ENCODE assay signal across 9 mouse cellular contexts in genomic region chr17:80168425-80169182, GRCm38 (mm10). TPM values are rescaled to one million over a fixed set of nuclear protein-coding genes. Genes with fewer than 3 reads are reported as not detected.
DNase-seq lines count a peak whose midpoint lies in the region; ATAC-seq and TF ChIP-seq lines count a peak whose summit lies in the region.
"Had no signal": no experiment of that assay in that cellular context is flagged by ENCODE, and none has a peak within 500 bp of the region (broad histone marks: within the 10 kb centered on the region; RNA-seq: fewer than 3 reads in every experiment).

No protein-coding gene starts in this region.

- H3K4me2 ChIP-seq in lung, embryonic 14.5 days = peak overlapping the region; percentile 49
- H3K4me2 ChIP-seq in embryonic facial prominence, embryonic 11.5 days (ENCODE audit: low read depth, low read length) = peak overlapping the region; percentile 33
- peak overlapping the region; percentile 41 for H3K4me2 ChIP-seq in stomach, postnatal 0 days (replicated peaks; ENCODE audit: low read depth)
- H3K4me2 ChIP-seq: liver, embryonic 15.5 days had no signal

- no peaks in the 10 kb centered on the region for H3K36me3 ChIP-seq in lung, embryonic 14.5 days (ENCODE audit: insufficient read depth)
- no peaks in the 10 kb centered on the region for H3K36me3 ChIP-seq in embryonic facial prominence, embryonic 11.5 days (replicated peaks; ENCODE audit: control insufficient read depth, insufficient read depth, low read depth, low read length)
- no peaks in the 10 kb centered on the region for H3K36me3 ChIP-seq in midbrain, embryonic 10.5 days
- H3K36me3 ChIP-seq in stomach, postnatal 0 days (ENCODE audit: control insufficient read depth, insufficient read depth, low read length) = no peaks in the 10 kb centered on the region
- H3K36me3 ChIP-seq: liver, embryonic 15.5 days had no signal

- ATAC-seq in lung, embryonic 14.5 days (ENCODE audit: insufficient read depth) = peak; percentile 80
- ATAC-seq in embryonic facial prominence, embryonic 11.5 days (replicated peaks; ENCODE audit: insufficient number of reproducible peaks, low FRiP score, low TSS enrichment, low read depth) = peak; percentile 68; the same call in 1 of the 2 replicates
- ATAC-seq in stomach, postnatal 0 days (ENCODE audit: low FRiP score, low TSS enrichment) = peak; percentile 56; the same call in 1 of the 2 replicates

- no peaks in the 10 kb centered on the region for H3K9me3 ChIP-seq in lung, embryonic 14.5 days (ENCODE audit: low read depth, low read length)
- H3K9me3 ChIP-seq in embryonic facial prominence, embryonic 11.5 days (replicated peaks; ENCODE audit: control insufficient read depth, low read length) = no peaks in the 10 kb centered on the region
- no peaks in the 10 kb centered on the region for H3K9me3 ChIP-seq in midbrain, embryonic 10.5 days (replicated peaks)
- no peaks in the 10 kb centered on the region for H3K9me3 ChIP-seq in stomach, postnatal 0 days (ENCODE audit: control insufficient read depth, low read length)
- H3K9me3 ChIP-seq: liver, embryonic 15.5 days had no signal

- no peak overlapping the region for H3K9ac ChIP-seq in lung, embryonic 14.5 days
- H3K9ac ChIP-seq in embryonic facial prominence, embryonic 11.5 days (replicated peaks; ENCODE audit: low read length) = peak overlapping the region; percentile 22; the same call in 1 of the 2 replicates
- H3K9ac ChIP-seq in stomach, postnatal 0 days (ENCODE audit: low read length) = peak overlapping the region; percentile 23; the same call in 1 of the 2 replicates
- H3K9ac ChIP-seq: liver, embryonic 15.5 days had no signal

- no peaks in the 10 kb centered on the region for H3K4me1 ChIP-seq in lung, embryonic 14.5 days (ENCODE audit: insufficient read depth)
- H3K4me1 ChIP-seq in embryonic facial prominence, embryonic 11.5 days (ENCODE audit: control insufficient read depth, insufficient read depth, low read length) = peaks cover 3% of the 10 kb centered on the region
- peaks cover 25% of the 10 kb centered on the region for H3K4me1 ChIP-seq in midbrain, embryonic 10.5 days
- peaks cover 3% of the 10 kb centered on the region; the same call in 1 of the 2 replicates for H3K4me1 ChIP-seq in stomach, postnatal 0 days (replicated peaks; ENCODE audit: control insufficient read depth, insufficient read depth)

- 0 out of 2 replicates have a peak overlapping the region, but pooled peaks have one; percentile 31 for H3K27ac ChIP-seq in lung, embryonic 14.5 days (ENCODE audit: low read depth)
- H3K27ac ChIP-seq in embryonic facial prominence, embryonic 11.5 days (replicated peaks; ENCODE audit: low read depth, low read length) = no peak overlapping the region
- H3K27ac ChIP-seq in midbrain, embryonic 10.5 days (replicated peaks) = peak overlapping the region; percentile 65
- peak overlapping the region; percentile 18; the same call in 1 of the 2 replicates for H3K27ac ChIP-seq in stomach, postnatal 0 days (replicated peaks)
- H3K27ac ChIP-seq: liver, embryonic 15.5 days had no signal

- no peak for TF ChIP-seq CTCF in lung, embryonic 14.5 days (IDR thresholded peaks at IDR 0.05; ENCODE audit: low read depth)
- no peak for TF ChIP-seq CTCF in stomach, postnatal 0 days (IDR thresholded peaks at IDR 0.05; ENCODE audit: low read depth)

- WGBS in lung, embryonic 14.5 days = 21% methylated on average over 16 of the region's 16 CpGs
- WGBS in embryonic facial prominence, embryonic 11.5 days = 22% methylated on average over 16 of the region's 16 CpGs
- WGBS in midbrain, embryonic 10.5 days = 31% methylated on average over 16 of the region's 16 CpGs
- 16% methylated on average over 16 of the region's 16 CpGs for WGBS in stomach, postnatal 0 days

- H3K4me3 ChIP-seq in lung, embryonic 14.5 days (ENCODE audit: low read depth, low read length) = no peak overlapping the region
- H3K4me3 ChIP-seq in embryonic facial prominence, embryonic 11.5 days (ENCODE audit: low read depth, low read length) = no peak overlapping the region
- peak overlapping the region; percentile 31 for H3K4me3 ChIP-seq in midbrain, embryonic 10.5 days
- peak overlapping the region; percentile 10; the same call in 1 of the 2 replicates for H3K4me3 ChIP-seq in stomach, postnatal 0 days (ENCODE audit: low read depth, low read length)
- H3K4me3 ChIP-seq: liver, embryonic 15.5 days had no signal

- TF ChIP-seq EP300 in stomach, postnatal 0 days (optimal IDR thresholded peaks at IDR 0.05) = no peak

- DNase-seq in lung, embryonic 14.5 days = peak; percentile 84
- no peak for DNase-seq in lung, adult 18-20 months
- DNase-seq in embryonic facial prominence, embryonic 11.5 days (ENCODE audit: low spot score) = peak; percentile 83
- peak; percentile 57 to 65 for DNase-seq in heart, adult 9 months (ENCODE audit: low spot score in 2 of 2)
- DNase-seq in kidney, postnatal 14 days = peak; percentile 55
- DNase-seq in midbrain, embryonic 10.5 days (ENCODE audit: low spot score) = peak; percentile 54
- DNase-seq in stomach, postnatal 0 days (ENCODE audit: low spot score) = peak; percentile 36
- no peak for DNase-seq in spleen, postnatal 36 days (ENCODE audit: low spot score in 2 of 2)

- no peaks in the 10 kb centered on the region for H3K27me3 ChIP-seq in lung, embryonic 14.5 days (ENCODE audit: insufficient read depth, low read length)
- no peaks in the 10 kb centered on the region for H3K27me3 ChIP-seq in embryonic facial prominence, embryonic 11.5 days (ENCODE audit: control insufficient read depth, insufficient read depth, low read length)
- no peaks in the 10 kb centered on the region for H3K27me3 ChIP-seq in midbrain, embryonic 10.5 days (ENCODE audit: low read depth, poor library complexity, severe bottlenecking)
- no peaks in the 10 kb centered on the region for H3K27me3 ChIP-seq in stomach, postnatal 0 days (ENCODE audit: control insufficient read depth, insufficient read depth, low read length)

RNA-seq across cellular contexts. Expression of gene Srsf7, which starts 38.5 kb away (rescaled TPM):
- polyA plus RNA-seq in lung, embryonic 14.5 days (2014; fragmentation: Nextera tagmentation; extraction: Ambion mirVana) = 732 and 736 TPM in 2 replicates
- 972 and 1,051 TPM in 2 replicates for polyA plus RNA-seq in embryonic facial prominence, embryonic 11.5 days (2014; fragmentation: Nextera tagmentation; extraction: Ambion mirVana)
- polyA plus RNA-seq in midbrain, embryonic 10.5 days (2016; fragmentation: Nextera tagmentation; extraction: Ambion mirVana) = 795 and 858 TPM in 2 replicates
- 208 and 212 TPM in 2 replicates for polyA plus RNA-seq in stomach, postnatal 0 days (2015; fragmentation: Nextera tagmentation; extraction: Ambion mirVana)

RNA-seq across cellular contexts. Expression of gene Ttc39d, which starts 38.7 kb away (rescaled TPM):
- polyA plus RNA-seq in lung, embryonic 14.5 days (2014; fragmentation: Nextera tagmentation; extraction: Ambion mirVana) = 0.07 TPM in 1 of 2 replicates, not detected in the other
- 0.14 TPM in 1 of 2 replicates, not detected in the other for polyA plus RNA-seq in embryonic facial prominence, embryonic 11.5 days (2014; fragmentation: Nextera tagmentation; extraction: Ambion mirVana)
- 0.06 and 0.19 TPM in 2 replicates for polyA plus RNA-seq in midbrain, embryonic 10.5 days (2016; fragmentation: Nextera tagmentation; extraction: Ambion mirVana)
- polyA plus RNA-seq in stomach, postnatal 0 days (2015; fragmentation: Nextera tagmentation; extraction: Ambion mirVana) = 0.05 TPM in 2 replicates
- polyA plus RNA-seq: liver, embryonic 15.5 days had no signal

RNA-seq across cellular contexts. Expression of gene Galm, which starts 41.3 kb away (rescaled TPM):
- polyA plus RNA-seq in lung, embryonic 14.5 days (2014; fragmentation: Nextera tagmentation; extraction: Ambion mirVana) = 15.8 and 19.2 TPM in 2 replicates
- 22.3 and 26.1 TPM in 2 replicates for polyA plus RNA-seq in embryonic facial prominence, embryonic 11.5 days (2014; fragmentation: Nextera tagmentation; extraction: Ambion mirVana)
- polyA plus RNA-seq in midbrain, embryonic 10.5 days (2016; fragmentation: Nextera tagmentation; extraction: Ambion mirVana) = 8.1 and 9.9 TPM in 2 replicates
- polyA plus RNA-seq in stomach, postnatal 0 days (2015; fragmentation: Nextera tagmentation; extraction: Ambion mirVana) = 31.6 and 34.3 TPM in 2 replicates

RNA-seq across cellular contexts. Expression of gene Gemin6, which starts 55.6 kb away (rescaled TPM):
- polyA plus RNA-seq in lung, embryonic 14.5 days (2014; fragmentation: Nextera tagmentation; extraction: Ambion mirVana) = 45.5 and 46.7 TPM in 2 replicates
- 49.4 and 53.3 TPM in 2 replicates for polyA plus RNA-seq in embryonic facial prominence, embryonic 11.5 days (2014; fragmentation: Nextera tagmentation; extraction: Ambion mirVana)
- 50.6 and 66.2 TPM in 2 replicates for polyA plus RNA-seq in midbrain, embryonic 10.5 days (2016; fragmentation: Nextera tagmentation; extraction: Ambion mirVana)
- polyA plus RNA-seq in stomach, postnatal 0 days (2015; fragmentation: Nextera tagmentation; extraction: Ambion mirVana) = 15.2 and 17.8 TPM in 2 replicates

Comparison
In these comparisons a context has a peak if more than half of its experiments do, and no peak if none do; other contexts are left out.
1. DNase-seq: peak in lung, embryonic 14.5 days (single experiment), embryonic facial prominence, embryonic 11.5 days (single experiment), heart, adult 9 months (2 of 2), kidney, postnatal 14 days (single experiment), midbrain, embryonic 10.5 days (single experiment) and stomach, postnatal 0 days (single experiment); none in lung, adult 18-20 months (0 of 2) and spleen, postnatal 36 days (0 of 2).
2. H3K4me3 ChIP-seq: peak in midbrain, embryonic 10.5 days (single experiment) and stomach, postnatal 0 days (single experiment); none in lung, embryonic 14.5 days (single experiment) and embryonic facial prominence, embryonic 11.5 days (single experiment).
3. Peak in every context shown above with its lines, with median percentiles within 50 percentile points of each other: ATAC-seq and H3K4me2 ChIP-seq.